Mouse (Mus musculus) frontal cortex, postnatal 10 days (tissue): ENCODE measurements around the gene Ccdc15.
"Not testable (repeated sequence)": the region's sequence is repeated elsewhere in the genome, so short reads cannot be mapped to it uniquely, and the experiment has no call there.

Experiments used
- DNase-seq, 2 experiments: peaks; one replicate each; pipeline ENCODE4 v3.0.0; 2022; ENCODE audit warnings: low spot score in 2 of 2, mixed read lengths in 1 of 2

Ccdc15 gene

DNA sequence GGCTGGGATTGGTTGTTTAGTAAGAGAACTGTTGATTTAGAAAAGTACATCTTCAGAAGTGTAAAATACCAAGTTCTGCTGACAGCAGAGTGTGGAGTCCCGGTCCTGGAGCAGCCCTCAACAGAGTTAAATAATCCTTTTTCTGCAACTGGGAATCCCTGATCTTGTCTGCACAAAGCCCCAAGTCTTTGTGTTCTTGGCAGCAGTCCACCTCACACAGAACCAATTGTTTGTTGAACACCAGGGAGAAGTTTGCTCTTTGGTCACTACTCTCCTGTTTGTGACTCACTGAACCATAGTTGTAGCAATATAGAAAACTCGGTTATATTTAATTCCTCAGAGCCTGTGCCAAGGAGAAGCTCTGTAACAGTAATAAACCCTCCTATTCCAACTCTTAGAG is 3.0 kb upstream of the Ccdc15 start:
- DNase-seq, result no peak

DNA sequence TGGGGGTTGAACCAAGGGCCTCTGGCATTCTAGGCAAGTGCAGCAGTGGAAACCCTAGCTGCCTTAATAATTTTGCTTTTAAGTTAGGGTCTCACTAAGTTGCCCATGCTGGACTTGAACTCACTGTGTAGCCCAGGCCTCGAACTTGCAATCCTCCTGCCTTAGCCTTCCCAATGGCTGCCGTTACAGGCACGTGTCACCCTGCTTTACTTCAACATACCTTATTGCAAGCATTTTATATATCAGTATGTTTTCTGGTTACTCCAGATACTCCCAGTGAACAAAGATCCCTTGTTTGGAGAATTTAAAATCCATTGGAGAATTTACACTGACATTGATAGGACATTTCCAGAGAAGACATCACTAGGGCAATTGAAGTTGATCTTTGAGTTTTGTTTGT is 818 bp upstream of the Ccdc15 start:
- no peak for DNase-seq

- no peak for DNase-seq
Measured at GRCm38 (mm10) chr9:37347184-37347987, 846 bp downstream of the Ccdc15 start.

GRCm38 (mm10) chr9:37345406-37345805 is 2.8 kb downstream of the Ccdc15 start:
- DNase-seq, result no peak

- DNase-seq, result no peak
Measured at GRCm38 (mm10) chr9:37329456-37329855, 18.8 kb downstream of the Ccdc15 start.

- DNase-seq, result no peak
Measured at GRCm38 (mm10) chr9:37301720-37302119, 46.5 kb downstream of the Ccdc15 start.

GRCm38 (mm10) chr9:37300501-37300900 is 47.7 kb downstream of the Ccdc15 start:
- not testable (repeated sequence) for DNase-seq

DNA sequence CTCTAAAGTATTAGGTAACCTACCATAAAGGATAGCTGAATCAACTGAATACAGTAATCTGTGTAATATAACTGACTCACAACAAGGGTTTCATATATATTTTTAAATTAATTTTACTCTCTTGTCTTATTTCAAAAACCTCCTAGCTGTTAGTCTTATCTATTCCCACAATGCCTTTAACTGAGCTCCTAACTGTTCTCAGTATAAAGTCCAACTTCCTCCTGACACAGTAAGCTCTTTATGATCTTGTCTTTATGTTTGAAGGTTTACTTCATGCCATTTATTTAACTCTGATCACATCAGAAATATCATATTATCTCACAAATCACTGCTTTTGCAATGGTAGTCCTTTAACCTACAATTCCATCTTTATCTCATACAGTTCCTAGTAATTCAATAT is 52.6 kb downstream of the Ccdc15 start:
- no peak for DNase-seq

GRCm38 (mm10) chr9:37266622-37267021 is 81.6 kb downstream of the Ccdc15 start:
- no peak for DNase-seq

GRCm38 (mm10) chr9:37255889-37256225 is 92.4 kb downstream of the Ccdc15 start:
- peak in 1 of 2 experiments; percentile 52 for DNase-seq

- DNase-seq, result peak; percentile 66 to 69
Measured at GRCm38 (mm10) chr9:37255149-37255888, 92.9 kb downstream of the Ccdc15 start, which contains the start of gene Slc37a2. Gene Slc37a2 (minus strand): TSS chr9:37255738.

- no peak for DNase-seq
Measured at GRCm38 (mm10) chr9:37254531-37255110, 93.6 kb downstream of the Ccdc15 start.

DNA sequence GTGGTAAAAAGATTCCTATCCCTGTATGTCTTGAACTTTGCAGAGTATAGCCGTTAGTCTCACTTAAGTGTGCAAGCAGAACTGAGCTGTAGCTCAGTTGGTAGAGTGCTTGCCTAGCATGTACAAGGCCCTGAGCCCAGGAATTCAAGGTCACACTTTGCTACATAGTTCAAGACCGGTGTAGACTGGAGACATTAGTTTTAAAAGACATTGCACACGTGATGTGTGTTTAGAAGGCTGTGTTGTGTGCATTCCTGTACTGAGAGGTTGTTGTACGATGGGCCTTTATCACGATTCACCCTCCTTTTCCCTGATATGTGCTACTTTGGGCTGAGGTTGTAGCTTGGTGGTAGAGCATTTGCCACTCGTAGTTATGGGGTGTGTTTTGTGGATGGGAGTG is 97.6 kb downstream of the Ccdc15 start:
- no peak for DNase-seq

- no peak for DNase-seq
Measured at GRCm38 (mm10) chr9:37249976-37250375, 98.3 kb downstream of the Ccdc15 start.

- no peak for DNase-seq
Measured at GRCm38 (mm10) chr9:37248381-37248906, 99.8 kb downstream of the Ccdc15 start.

- peak in 1 of 2 experiments; percentile 49 for DNase-seq
Measured at GRCm38 (mm10) chr9:37247429-37247828, 100.8 kb downstream of the Ccdc15 start.

- DNase-seq, result no peak
Measured at GRCm38 (mm10) chr9:37245810-37246209, 102.4 kb downstream of the Ccdc15 start.

GRCm38 (mm10) chr9:37245404-37245803 is 102.8 kb downstream of the Ccdc15 start:
- no peak for DNase-seq

DNA sequence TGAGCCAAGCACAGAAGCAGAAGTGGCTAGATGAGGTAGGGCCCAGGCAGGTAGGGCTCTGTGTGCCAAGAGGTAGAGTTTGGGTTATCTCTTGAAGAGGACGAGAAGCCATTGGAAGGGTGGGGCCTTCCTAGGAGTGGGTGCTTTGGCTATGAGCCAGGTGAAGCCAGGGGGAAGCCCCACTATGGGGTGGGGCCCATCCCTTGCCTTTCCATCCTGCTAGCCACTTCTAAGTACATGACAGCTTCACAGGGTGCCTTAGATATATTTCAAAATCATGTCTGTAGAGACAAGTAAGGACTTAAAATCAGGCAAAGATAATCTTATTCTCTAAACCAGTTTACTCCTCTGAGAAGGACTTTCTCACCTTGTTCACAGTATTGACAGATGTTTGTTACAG is 103.6 kb downstream of the Ccdc15 start:
- no peak for DNase-seq

DNA sequence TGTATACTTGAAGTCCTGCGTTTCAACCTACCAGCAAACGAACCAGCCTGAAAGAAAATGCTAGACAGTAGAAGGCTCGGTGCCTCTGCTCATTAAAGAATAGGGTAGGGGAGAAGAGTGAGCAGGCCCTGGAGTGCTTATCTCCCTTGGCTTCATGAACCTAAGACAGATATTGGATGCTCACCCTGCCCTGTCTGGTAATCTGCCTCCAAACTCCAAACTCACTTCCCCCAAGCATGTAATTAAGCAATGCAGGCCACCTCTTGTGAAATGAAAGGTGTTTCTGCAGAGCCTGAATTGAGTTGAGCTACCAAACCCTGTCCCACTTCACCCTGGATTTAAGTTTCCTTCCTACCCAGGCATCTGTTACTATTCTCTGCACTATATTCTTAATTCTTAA is 105.5 kb downstream of the Ccdc15 start:
- DNase-seq, result no peak

GRCm38 (mm10) chr9:37235951-37236737 is 112.1 kb downstream of the Ccdc15 start:
- no peak for DNase-seq
